26 mouse cellular contexts compared by ENCODE assay signal in the genomic region with DNA sequence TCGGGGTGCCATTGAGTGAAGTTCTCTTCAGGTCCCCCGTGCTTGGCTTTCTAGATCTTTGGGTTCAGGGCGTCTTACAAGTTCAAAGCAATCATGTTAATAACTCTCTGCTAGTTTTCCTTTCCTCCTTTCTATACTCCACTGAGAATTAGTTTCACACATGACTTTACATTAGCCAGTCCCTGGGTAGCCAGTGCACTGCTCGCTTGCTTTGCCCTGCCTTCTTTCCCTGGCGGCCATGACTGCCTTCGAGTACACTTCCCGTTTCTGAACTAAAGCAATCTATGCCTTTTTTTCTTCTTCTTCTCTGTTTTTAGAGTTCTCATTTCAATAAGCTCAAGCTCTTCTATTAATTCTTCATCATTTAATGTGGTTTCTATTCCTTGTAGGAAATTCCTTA.
A peak's percentile ranks its signal among the peaks of the same experiment; 100 is the strongest.
DNase-seq lines count a peak whose midpoint lies in the region; ATAC-seq and TF ChIP-seq lines count a peak whose summit lies in the region.
"Had no signal": no experiment of that assay in that cellular context is flagged by ENCODE, and none has a peak within 500 bp of the region (broad histone marks: within the 10 kb centered on the region; RNA-seq: fewer than 3 reads in every experiment).

No protein-coding gene starts in this region.

- no peak for DNase-seq in lung, adult 18-20 months
- DNase-seq in midbrain, embryonic 11.5 days (ENCODE audit: low spot score, missing footprints), result peak; percentile 39
- DNase-seq in adrenal gland, postnatal 10 days, result no peak
- no peak for DNase-seq in spleen, postnatal 4 days (ENCODE audit: low spot score in 2 of 2)
- DNase-seq: adrenal gland, postnatal 14 days; cerebellum, adult 11-12 months; cerebellum, adult 8-10 months; cerebellum, postnatal 10 days; cerebellum, postnatal 36 days; forebrain, postnatal 0 days; gastrocnemius, adult 2 months; gastrocnemius, postnatal 14 days; heart, adult 18-20 months; heart, postnatal 10 days; heart, postnatal 36 days had no signal

- peak; percentile 46; the same call in 1 of the 2 replicates for ATAC-seq in lung, embryonic 15.5 days (ENCODE audit: borderline replicate concordance, extremely low read depth, low FRiP score, low TSS enrichment)
- no peak for ATAC-seq in midbrain, embryonic 11.5 days (ENCODE audit: low FRiP score)
- ATAC-seq in midbrain, embryonic 15.5 days (replicated peaks), result no peak
- ATAC-seq in granulocyte monocyte progenitor cell, adult 5-6 weeks (replicated peaks; ENCODE audit: poor library complexity, severe bottlenecking), result peak; percentile 71
- ATAC-seq: activated CD4-positive, CD25-positive, alpha-beta regulatory T cell, adult 4 months; forebrain, embryonic 14.5 days; forebrain, postnatal 0 days; hindbrain, postnatal 0 days; inflammation-experienced regulatory T-cells, adult 6 months had no signal

- no peak for TF ChIP-seq POLR2A in myocyte (IDR thresholded peaks at IDR 0.05; ENCODE audit: insufficient read length, low read depth)

- H3K79me2 ChIP-seq in myocyte (ENCODE audit: control insufficient read depth, insufficient read depth), result no peaks in the 10 kb centered on the region

- no peak overlapping the region for H3K4me3 ChIP-seq in lung, embryonic 15.5 days
- H3K4me3 ChIP-seq in midbrain, embryonic 11.5 days (ENCODE audit: low read depth, low read length), result no peak overlapping the region
- H3K4me3 ChIP-seq in midbrain, embryonic 15.5 days, result no peak overlapping the region
- no peak overlapping the region for H3K4me3 ChIP-seq in myocyte
- H3K4me3 ChIP-seq: gastrocnemius, adult 2 months; heart, embryonic 12.5 days; heart, embryonic 15.5 days had no signal

- no peak overlapping the region for H3K4me2 ChIP-seq in lung, embryonic 15.5 days
- no peak overlapping the region for H3K4me2 ChIP-seq in midbrain, embryonic 11.5 days
- no peak overlapping the region for H3K4me2 ChIP-seq in midbrain, embryonic 15.5 days
- H3K4me2 ChIP-seq in myocyte (ENCODE audit: low read depth), result peak overlapping the region; percentile 2
- H3K4me2 ChIP-seq: heart, embryonic 12.5 days; heart, embryonic 15.5 days; hindbrain, embryonic 14.5 days had no signal

- no peaks in the 10 kb centered on the region for H3K36me3 ChIP-seq in lung, embryonic 15.5 days
- no peaks in the 10 kb centered on the region for H3K36me3 ChIP-seq in midbrain, embryonic 11.5 days (ENCODE audit: control insufficient read depth, insufficient read depth, low read length)
- H3K36me3 ChIP-seq in midbrain, embryonic 15.5 days (replicated peaks), result no peaks in the 10 kb centered on the region
- H3K36me3 ChIP-seq in myocyte (ENCODE audit: control insufficient read depth, insufficient read depth), result no peaks in the 10 kb centered on the region
- H3K36me3 ChIP-seq: heart, embryonic 12.5 days; heart, embryonic 15.5 days had no signal

- H3K9ac ChIP-seq in lung, embryonic 15.5 days, result no peak overlapping the region
- H3K9ac ChIP-seq in midbrain, embryonic 11.5 days (ENCODE audit: low read length), result no peak overlapping the region
- no peak overlapping the region for H3K9ac ChIP-seq in midbrain, embryonic 15.5 days
- H3K9ac ChIP-seq: forebrain, postnatal 0 days; heart, embryonic 12.5 days; heart, embryonic 15.5 days; hindbrain, embryonic 14.5 days had no signal

- 0 out of 2 replicates have a peak, but pooled peaks cover 5% of the 10 kb centered on the region for H3K4me1 ChIP-seq in lung, embryonic 15.5 days
- H3K4me1 ChIP-seq in midbrain, embryonic 11.5 days (ENCODE audit: control insufficient read depth, insufficient read depth, low read length), result no peaks in the 10 kb centered on the region
- H3K4me1 ChIP-seq in midbrain, embryonic 15.5 days, result no peaks in the 10 kb centered on the region
- H3K4me1 ChIP-seq: heart, embryonic 12.5 days; heart, embryonic 15.5 days had no signal

- H3K27me3 ChIP-seq in lung, embryonic 15.5 days, result no peaks in the 10 kb centered on the region
- no peaks in the 10 kb centered on the region for H3K27me3 ChIP-seq in midbrain, embryonic 11.5 days (ENCODE audit: control insufficient read depth, insufficient read depth, low read length)
- no peaks in the 10 kb centered on the region for H3K27me3 ChIP-seq in midbrain, embryonic 15.5 days (replicated peaks)
- H3K27me3 ChIP-seq in myocyte (ENCODE audit: control insufficient read depth, insufficient read depth, insufficient read length), result peaks cover 5% of the 10 kb centered on the region
- H3K27me3 ChIP-seq: heart, embryonic 12.5 days; heart, embryonic 15.5 days had no signal

- peak overlapping the region; percentile 59; the same call in 1 of the 2 replicates for H3K27ac ChIP-seq in lung, embryonic 15.5 days
- H3K27ac ChIP-seq in midbrain, embryonic 11.5 days (ENCODE audit: low read depth, low read length), result no peak overlapping the region
- H3K27ac ChIP-seq in midbrain, embryonic 15.5 days, result no peak overlapping the region
- H3K27ac ChIP-seq: gastrocnemius, adult 2 months; heart, embryonic 15.5 days; hindbrain, embryonic 14.5 days; hindbrain, postnatal 0 days had no signal

- no peaks in the 10 kb centered on the region for H3K9me3 ChIP-seq in lung, embryonic 15.5 days
- H3K9me3 ChIP-seq in midbrain, embryonic 11.5 days (ENCODE audit: control insufficient read depth, low read length), result no peaks in the 10 kb centered on the region
- no peaks in the 10 kb centered on the region for H3K9me3 ChIP-seq in midbrain, embryonic 15.5 days
- H3K9me3 ChIP-seq: heart, embryonic 12.5 days; heart, embryonic 15.5 days had no signal

- WGBS in lung, embryonic 15.5 days, result 48% methylated on average over 7 of the region's 7 CpGs
- 89% methylated on average over 7 of the region's 7 CpGs for WGBS in midbrain, embryonic 11.5 days
- 76% methylated on average over 7 of the region's 7 CpGs for WGBS in midbrain, embryonic 15.5 days

- H3ac ChIP-seq in myocyte (ENCODE audit: control insufficient read depth, insufficient read length), result no peak overlapping the region

TF ChIP-seq in myocyte, 11 proteins besides CTCF, POLR2A, EP300 and RAD21:
- TF ChIP-seq MAX (IDR thresholded peaks at IDR 0.05; ENCODE audit: low read depth), result no peak
- no peak for TF ChIP-seq E2F4 (IDR thresholded peaks at IDR 0.05; ENCODE audit: insufficient read depth)
- no peak for TF ChIP-seq MYOD1 (IDR thresholded peaks at IDR 0.05; ENCODE audit: control insufficient read depth in 1 of 3, insufficient read length in 2 of 3, low read depth in 2 of 3)
- no peak for TF ChIP-seq REST (IDR thresholded peaks at IDR 0.05; ENCODE audit: insufficient read depth, insufficient read length)
TF ChIP-seq in myocyte: peak in this region for 0.

Comparison
In these comparisons a context has a peak if more than half of its experiments do, and no peak if none do; other contexts are left out.
1. ATAC-seq: peak in lung, embryonic 15.5 days (single experiment) and granulocyte monocyte progenitor cell, adult 5-6 weeks (single experiment); none in midbrain, embryonic 11.5 days (single experiment) and midbrain, embryonic 15.5 days (single experiment).